Mouse (Mus musculus) testis, adult 2 months (tissue): Measurements from ENCODE around the gene Ssh3. TPM values are rescaled to one million over a fixed set of nuclear protein-coding genes. Genes with fewer than 3 reads are reported as not detected.

ENCODE experiments used
- H3K27ac ChIP-seq: fragments of 200-500 bp; 2 replicates; pipeline ENCODE4 v1.5.1; 2012; ENCODE audit warnings: low read depth, low read length; ENCODE audit not compliant: control insufficient read depth, insufficient read depth
- H3K27me3 ChIP-seq: fragments of 200-500 bp; 2 replicates; pipeline ENCODE4 v1.6.1; 2012; ENCODE audit warnings: mild to moderate bottlenecking, low read length, moderate library complexity; ENCODE audit not compliant: control insufficient read depth, insufficient read depth
- H3K36me3 ChIP-seq: fragments of 200-500 bp; 2 replicates; pipeline ENCODE4 v1.6.1; 2012; ENCODE audit warnings: mild to moderate bottlenecking, low read length; ENCODE audit not compliant: control insufficient read depth, insufficient read depth
- H3K4me1 ChIP-seq: fragments of 200-500 bp; 2 replicates; pipeline ENCODE4 v1.6.1; 2012; ENCODE audit warnings: low read length; ENCODE audit not compliant: control insufficient read depth, insufficient read depth
- H3K4me3 ChIP-seq: fragments of 200-500 bp; 2 replicates; pipeline ENCODE4 v1.5.1; 2012; ENCODE audit warnings: low read depth, mild to moderate bottlenecking, low read length, moderate library complexity, mixed read lengths; ENCODE audit not compliant: control insufficient read depth
- CTCF ChIP-seq: fragments of 200-500 bp; IDR thresholded peaks from 2 replicates; pipeline ENCODE4 v1.5.1; 2012; ENCODE audit warnings: low read depth, mild to moderate bottlenecking, inconsistent platforms, low read length, moderate library complexity; ENCODE audit not compliant: control insufficient read depth, insufficient read depth, insufficient replicate concordance
- POLR2A ChIP-seq: fragments of 200-500 bp; IDR thresholded peaks from 2 replicates; pipeline ENCODE4 v1.6.1; 2012; ENCODE audit warnings: low read depth, mild to moderate bottlenecking, inconsistent platforms, low read length, moderate library complexity; ENCODE audit not compliant: control insufficient read depth
- polyA plus RNA-seq: library from polyadenylated mRNA; depleted of rRNA; stranded (reverse); fragments of >200 nt; gene quantifications from 2 replicates; pipeline ENCODE4 v1.2.3, GENCODE M21; 2012

Ssh3 gene
- polyA plus RNA-seq, 1 experiment = 7.1 TPM

DNA sequence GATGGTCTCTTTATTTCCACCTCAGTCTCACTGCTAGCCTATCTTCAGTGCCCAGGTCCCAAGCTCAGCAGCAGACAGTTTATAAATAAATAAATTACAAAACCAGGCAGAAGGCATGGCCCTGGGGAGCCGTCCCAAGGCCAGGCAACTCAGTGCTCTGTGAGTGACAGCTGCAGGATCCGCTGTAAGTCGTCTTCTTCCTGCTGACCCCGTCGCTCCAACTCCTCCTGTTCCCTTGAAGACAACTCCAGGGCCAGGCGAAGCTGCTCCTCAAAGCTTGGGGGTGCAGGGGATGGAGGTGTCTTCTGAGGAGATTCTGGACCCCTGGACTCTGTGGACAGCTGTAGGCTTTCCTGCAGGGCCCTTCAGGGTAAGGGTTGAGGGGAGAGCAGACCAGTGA is 1.2 kb upstream of the Ssh3 start:
- H3K27me3 ChIP-seq = no peaks in the 10 kb centered on the region
- peaks cover 17% of the 10 kb centered on the region for H3K4me1 ChIP-seq
- H3K4me3 ChIP-seq = no peak overlapping the region
- H3K27ac ChIP-seq = no peak overlapping the region
- TF ChIP-seq POLR2A (no peak), CTCF (no peak)
- H3K36me3 ChIP-seq = no peaks in the 10 kb centered on the region; the same call in 1 of the 2 replicates

DNA sequence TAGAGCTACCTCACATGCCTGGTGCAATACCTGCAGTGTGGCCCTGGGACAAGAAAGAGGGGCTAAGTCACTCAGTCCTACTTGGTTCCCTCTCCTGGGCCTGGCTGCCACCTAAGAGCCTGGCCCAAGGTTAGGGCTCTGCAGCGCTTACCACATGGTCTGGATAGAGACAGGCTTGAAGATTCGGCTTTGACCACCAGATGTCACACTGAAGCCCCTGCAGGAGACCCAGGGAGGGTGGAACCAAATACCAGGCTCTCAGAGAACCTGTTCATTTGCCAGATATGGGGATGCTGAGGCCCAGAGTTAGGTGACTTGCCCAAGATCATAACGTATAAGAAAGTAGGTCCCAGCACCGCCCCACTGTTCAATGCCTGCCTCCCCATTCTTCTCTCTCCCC is 3.0 kb downstream of the Ssh3 start:
- Histone ChIP-seq H3K36me3 (no peaks in the 10 kb centered on the region; the same call in 1 of the 2 replicates), H3K27ac (no peak overlapping the region), H3K27me3 (no peaks in the 10 kb centered on the region), H3K4me3 (no peak overlapping the region), H3K4me1 (peaks cover 17% of the 10 kb centered on the region)
- no peak for TF ChIP-seq CTCF
- TF ChIP-seq POLR2A = no peak

DNA sequence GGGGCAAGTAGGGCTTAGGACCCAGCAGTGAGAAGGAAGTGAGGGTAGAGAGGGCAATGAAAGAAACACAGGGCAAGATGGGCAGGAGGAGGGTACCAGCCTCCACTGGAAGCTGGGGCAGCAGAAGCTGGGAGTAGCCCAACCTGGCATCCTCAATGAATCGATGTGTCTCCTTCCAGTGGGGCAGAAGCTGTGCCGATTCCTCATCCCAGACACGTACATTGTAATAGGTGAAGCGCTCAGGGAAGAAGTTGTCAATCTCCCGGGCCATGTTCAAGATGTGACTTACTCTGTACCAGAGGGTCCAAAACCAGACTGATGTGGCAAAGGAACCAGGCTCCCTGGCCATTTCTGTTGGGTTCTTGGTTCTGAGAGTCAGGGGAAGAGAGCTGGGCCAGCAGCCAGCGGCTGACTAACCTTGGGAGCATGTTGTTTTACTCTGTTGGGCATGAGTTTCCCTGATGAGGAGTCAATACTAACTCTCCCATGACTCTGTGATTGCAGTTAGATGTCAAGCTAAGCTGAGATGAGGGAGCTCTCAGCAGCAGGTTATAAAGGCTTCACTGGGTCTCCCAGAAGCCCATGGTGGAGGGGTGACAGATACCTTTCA is 4.7 kb downstream of the Ssh3 start:
- TF ChIP-seq POLR2A (no peak), CTCF (no peak)
- peaks cover 14% of the 10 kb centered on the region for H3K4me1 ChIP-seq
- no peaks in the 10 kb centered on the region for H3K27me3 ChIP-seq
- H3K36me3 ChIP-seq = no peaks in the 10 kb centered on the region; the same call in 1 of the 2 replicates
- no peak overlapping the region for H3K27ac ChIP-seq
- H3K4me3 ChIP-seq = no peak overlapping the region

DNA sequence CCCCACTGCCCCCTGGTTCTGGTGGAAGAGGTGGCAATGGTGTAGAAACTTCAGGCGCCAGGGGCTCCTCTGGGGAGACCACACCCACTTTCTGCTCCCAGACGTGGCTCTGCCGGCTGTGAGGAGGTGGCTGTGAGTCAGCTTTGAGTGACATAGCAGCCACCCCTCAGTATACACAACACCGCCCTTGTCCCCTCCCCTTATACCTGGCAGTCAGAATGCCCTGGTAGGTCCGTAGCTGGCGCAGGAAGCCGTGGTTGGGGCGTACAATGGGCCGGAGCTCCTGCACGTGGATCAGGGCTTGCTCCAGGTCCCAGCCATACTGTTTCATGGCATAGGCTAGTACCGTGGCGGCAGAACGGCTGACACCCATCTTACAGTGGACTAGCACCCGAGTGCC is 5.3 kb downstream of the Ssh3 start:
- H3K27me3 ChIP-seq = no peaks in the 10 kb centered on the region
- no peak overlapping the region for H3K27ac ChIP-seq
- no peak overlapping the region for H3K4me3 ChIP-seq
- no peaks in the 10 kb centered on the region; the same call in 1 of the 2 replicates for H3K36me3 ChIP-seq
- peaks cover 8% of the 10 kb centered on the region for H3K4me1 ChIP-seq
- no peak for TF ChIP-seq CTCF

DNA sequence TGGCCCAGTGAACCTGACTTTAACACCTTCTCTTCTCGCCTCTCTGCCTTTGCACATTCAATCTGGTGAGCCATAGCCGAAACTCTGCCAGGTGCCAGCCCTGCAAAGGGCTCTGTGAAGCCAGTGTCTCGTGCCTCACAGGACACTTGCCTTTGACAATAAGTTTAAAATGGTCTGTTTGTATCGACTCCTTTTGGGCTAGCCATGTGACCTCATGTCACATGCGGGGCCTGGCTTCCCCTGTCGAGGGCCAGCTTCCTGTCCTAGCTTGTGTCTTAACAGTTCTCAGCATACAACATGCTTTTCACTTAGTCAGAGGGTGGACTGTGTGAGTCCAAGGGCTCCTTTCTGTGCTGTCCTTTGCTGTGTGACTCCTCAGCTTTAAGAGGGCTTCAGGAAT is 6.2 kb downstream of the Ssh3 start:
- Histone ChIP-seq H3K27me3 (no peaks in the 10 kb centered on the region), H3K4me1 (no peaks in the 10 kb centered on the region), H3K27ac (no peak overlapping the region), H3K36me3 (no peaks in the 10 kb centered on the region; the same call in 1 of the 2 replicates), H3K4me3 (no peak overlapping the region)
- TF ChIP-seq CTCF (no peak), POLR2A (no peak)

DNA sequence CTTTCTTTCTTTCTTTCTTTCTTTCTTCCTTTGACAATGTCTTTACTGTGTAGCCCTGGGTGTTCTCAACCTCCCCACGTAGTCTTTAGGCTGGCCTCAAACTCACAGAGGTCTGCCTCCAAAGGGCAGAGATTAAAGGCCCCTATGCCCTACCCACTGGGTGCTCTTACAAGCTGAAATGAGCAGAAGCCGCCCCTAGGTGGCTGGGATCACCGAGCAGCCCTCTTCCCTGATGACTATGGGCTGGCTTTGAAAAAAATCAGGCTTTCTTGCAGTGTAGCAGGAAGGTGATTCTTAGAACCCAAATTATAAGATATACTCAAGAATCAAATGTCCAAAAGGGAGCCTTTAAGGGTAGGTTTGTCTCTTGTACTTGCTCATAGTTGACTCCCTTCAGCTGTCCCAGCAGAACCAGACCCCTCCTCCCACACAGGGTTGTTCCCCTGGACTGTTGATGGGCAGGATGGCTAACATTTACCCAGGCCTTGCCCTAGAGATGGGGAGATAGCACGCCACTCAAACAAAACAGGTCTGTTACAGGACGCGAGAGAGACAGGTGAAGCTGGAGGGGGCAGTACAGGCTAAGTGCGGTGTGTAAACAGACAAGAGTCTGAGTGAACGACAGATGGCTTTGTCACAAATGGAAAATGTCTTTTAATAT is 7.8 kb downstream of the Ssh3 start:
- no peaks in the 10 kb centered on the region; the same call in 1 of the 2 replicates for H3K36me3 ChIP-seq
- peaks cover 3% of the 10 kb centered on the region; the same call in 1 of the 2 replicates for H3K4me1 ChIP-seq
- H3K27me3 ChIP-seq = no peaks in the 10 kb centered on the region
- H3K4me3 ChIP-seq = no peak overlapping the region
- no peak overlapping the region for H3K27ac ChIP-seq
- no peak for TF ChIP-seq CTCF
- no peak for TF ChIP-seq POLR2A

DNA sequence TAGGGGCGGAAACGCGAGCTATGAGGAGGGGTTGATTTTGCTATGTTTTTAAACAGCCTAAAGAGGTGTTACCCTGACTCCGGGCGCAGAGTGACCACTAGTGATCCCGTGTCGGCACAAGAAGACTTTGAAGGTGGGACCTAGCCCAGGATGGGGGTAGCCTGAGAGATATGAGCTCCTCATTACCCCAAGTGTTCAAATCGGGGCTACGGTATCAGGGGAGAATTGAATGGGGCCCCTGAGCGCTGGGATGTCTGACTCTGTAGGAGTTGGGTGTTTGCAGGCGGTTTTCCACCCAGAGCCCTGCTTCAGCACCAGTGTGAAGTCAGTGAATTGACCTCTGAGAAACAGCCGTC is 11.1 kb downstream of the Ssh3 start:
- TF ChIP-seq POLR2A (no peak), CTCF (no peak)

More for the DNA sequence above, 11.1 kb downstream of the Ssh3 start:
- no peaks in the 10 kb centered on the region for H3K27me3 ChIP-seq
- peak overlapping the region; percentile 98 for H3K27ac ChIP-seq
- no peaks in the 10 kb centered on the region for H3K36me3 ChIP-seq
- peaks cover 3% of the 10 kb centered on the region; the same call in 1 of the 2 replicates for H3K4me1 ChIP-seq
- H3K4me3 ChIP-seq = peak overlapping the region; percentile 91
